Mouse (Mus musculus) layer of hippocampus, postnatal 25 days (tissue): Measurements from ENCODE around the gene Rab1a. TPM values are rescaled to one million over a fixed set of nuclear protein-coding genes. Genes with fewer than 3 reads are reported as not detected.

Experiments used
- DNase-seq, 2 experiments: peaks; one replicate each; pipeline ENCODE4 v3.0.0; 2022; ENCODE audit warnings: mixed read lengths in 2 of 2, low spot score in 1 of 2; ENCODE audit errors: extremely low spot score in 1 of 2
- total RNA-seq, 2 experiments: library from RNA; stranded (reverse); gene quantifications; 2 replicates each; pipeline ENCODE4 v1.2.3; 2021

Rab1a gene
- total RNA-seq, 2 experiments from 2014 or later = 170 to 171 TPM

- DNase-seq = no peak
Observed at GRCm38 (mm10) chr11:20245316-20245715, 44.1 kb downstream of the Rab1a start.

DNA sequence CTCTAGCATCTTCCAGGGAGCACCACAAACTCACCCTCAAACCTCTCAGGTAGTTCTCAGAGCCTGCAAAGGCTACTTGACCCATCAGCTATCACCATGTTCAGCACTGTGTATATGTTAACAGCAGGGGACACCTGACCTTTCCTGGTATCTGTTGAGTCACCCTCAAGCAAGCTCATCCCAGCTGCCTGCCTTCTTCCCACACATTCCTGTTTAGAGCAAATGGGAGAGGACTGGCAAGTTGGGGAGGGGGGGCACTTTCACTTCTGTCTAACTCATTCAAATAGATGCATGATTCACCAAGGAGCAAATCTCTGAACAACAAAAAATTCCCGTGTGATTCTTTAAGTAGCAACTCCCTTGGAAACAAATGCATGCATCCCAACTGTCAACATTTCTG, 45.4 kb downstream of the Rab1a start:
- DNase-seq = no peak

- no peak for DNase-seq
Observed at GRCm38 (mm10) chr11:20247146-20247855, 46.1 kb downstream of the Rab1a start.

DNA sequence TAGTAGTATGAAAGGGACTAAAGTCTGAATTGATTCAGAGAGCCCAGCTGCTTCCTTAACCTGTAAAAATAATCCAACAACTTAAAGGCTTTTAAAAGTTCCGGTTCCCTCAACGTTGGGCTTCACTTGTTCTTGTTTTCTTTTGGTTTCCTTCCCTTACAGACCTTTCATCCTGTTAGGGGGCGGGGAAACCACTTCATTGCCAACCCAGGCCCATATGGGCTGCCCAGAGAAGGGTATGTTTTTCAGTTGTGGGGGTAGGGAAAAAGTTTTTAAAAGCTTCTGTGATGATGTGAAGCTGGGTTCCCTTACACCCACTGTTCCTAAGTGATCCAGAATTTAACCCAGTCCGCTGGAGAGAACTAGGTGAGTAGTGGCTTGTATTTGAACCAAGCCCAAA, 47.0 kb downstream of the Rab1a start:
- no peak for DNase-seq

DNA sequence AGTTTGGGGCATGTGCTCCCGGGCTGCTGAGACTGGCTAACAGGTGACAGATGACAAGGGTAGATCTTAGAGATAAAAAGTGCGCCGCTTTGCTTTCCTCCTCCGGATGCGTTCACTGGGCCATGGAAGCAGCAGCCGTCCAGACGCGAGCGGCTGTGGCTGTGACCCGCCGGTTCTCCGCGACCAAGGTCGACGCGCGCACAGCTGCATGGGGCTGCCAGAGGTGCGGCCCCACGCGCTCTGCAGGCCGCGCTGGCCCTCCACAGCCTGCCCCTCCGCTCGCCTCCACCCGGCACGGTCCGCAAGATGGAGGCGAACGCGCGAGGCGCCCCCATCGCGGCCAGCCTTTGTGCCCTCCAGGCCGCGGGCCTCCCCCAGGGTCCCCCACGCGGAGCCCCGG, 47.6 kb downstream of the Rab1a start:
- no peak for DNase-seq

GRCm38 (mm10) chr11:20249296-20250110, 48.3 kb downstream of the Rab1a start, which contains the start of gene Cep68:
TSS of gene Cep68 (minus strand) at chr11:20249429.
- peak; percentile 78 to 85 for DNase-seq

GRCm38 (mm10) chr11:20250476-20251178, 49.4 kb downstream of the Rab1a start:
- DNase-seq = no peak

DNA sequence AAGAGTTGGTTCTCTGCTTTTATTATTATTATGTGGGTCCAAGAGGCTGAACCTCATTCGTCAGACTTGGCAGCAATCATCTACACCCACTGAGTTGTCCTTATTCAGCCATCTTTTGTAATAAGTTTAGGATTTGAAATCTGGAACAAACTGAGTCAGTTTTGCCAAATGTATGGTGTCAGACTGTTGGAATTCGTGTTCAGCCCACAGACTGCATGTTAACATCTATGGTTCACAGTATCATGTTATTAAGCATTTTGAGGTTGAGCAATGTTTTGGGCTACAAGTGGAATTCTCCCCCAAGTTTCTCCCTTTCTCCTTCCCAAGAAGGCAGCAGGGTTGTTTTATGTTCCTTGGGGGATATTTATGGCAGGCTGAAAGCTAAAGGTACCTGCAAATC, 51.9 kb downstream of the Rab1a start:
- no peak for DNase-seq

- DNase-seq = no peak
Observed at GRCm38 (mm10) chr11:20254791-20255190, 53.6 kb downstream of the Rab1a start.

- no peak for DNase-seq
Observed at GRCm38 (mm10) chr11:20262628-20263380, 61.6 kb downstream of the Rab1a start.

- DNase-seq = no peak
Observed at GRCm38 (mm10) chr11:20269885-20270284, 68.7 kb downstream of the Rab1a start.

GRCm38 (mm10) chr11:20275974-20276373, 74.7 kb downstream of the Rab1a start:
- no peak for DNase-seq

Other genes with a start within 250 kb of the Rab1a start
- 100 to 1,000 TPM; 351 to 355 TPM for gene Actr2, start 88.5 kb upstream of the Rab1a start, total RNA-seq
- 10 to 100 TPM; 29.1 to 34.0 TPM for gene Cep68, start 48.0 kb downstream of the Rab1a start, total RNA-seq
- gene Slc1a4, start 131.3 kb downstream of the Rab1a start, total RNA-seq = 10 to 100 TPM; 39.3 to 42.3 TPM